Mouse (Mus musculus) urinary bladder, adult 18-20 months (tissue): ENCODE results near the gene Aass.

Experiments used
- DNase-seq, 2 experiments: peaks; one replicate each; pipeline ENCODE4 v3.0.0; 2022; ENCODE audit warnings: low spot score in 2 of 2, mixed read lengths in 2 of 2

Gene Aass

GRCm38 (mm10) chr6:23055734-23056133 is 77.1 kb downstream of the Aass start:
- no peak for DNase-seq

GRCm38 (mm10) chr6:23048836-23049235 is 84.0 kb downstream of the Aass start:
- DNase-seq: no peak

GRCm38 (mm10) chr6:23028251-23028650 is 104.5 kb downstream of the Aass start:
- DNase-seq: no peak
